Mouse (Mus musculus) cerebellum, postnatal 14 days (tissue): ENCODE data around the gene Inpp4a.

Experiments
- DNase-seq, 2 experiments: peaks; one replicate each; pipeline ENCODE4 v3.0.0; 2021; ENCODE audit warnings: mixed read lengths in 2 of 2

The Inpp4a gene

DNA sequence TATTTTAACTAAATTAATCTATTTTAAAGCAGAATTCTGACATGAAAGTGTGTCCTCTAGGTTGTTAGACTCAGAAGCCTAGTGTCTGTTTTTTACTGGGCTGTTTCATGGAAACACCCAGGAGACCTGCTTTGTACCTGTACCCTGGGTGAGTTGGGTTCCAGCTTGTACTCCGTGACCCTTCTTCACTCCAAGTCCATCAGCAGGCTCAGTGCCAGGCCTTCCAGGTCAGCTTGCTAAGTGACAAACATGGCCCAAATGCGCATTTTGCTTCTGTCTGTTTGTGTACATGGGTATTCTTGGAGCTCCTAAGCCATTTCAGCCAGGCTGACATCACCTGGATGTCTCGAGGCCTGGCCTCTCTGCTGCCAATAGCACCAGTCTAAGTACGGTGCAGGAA, 23.5 kb downstream of the Inpp4a start:
- DNase-seq: peak in 1 of 2 experiments; percentile 46

DNA sequence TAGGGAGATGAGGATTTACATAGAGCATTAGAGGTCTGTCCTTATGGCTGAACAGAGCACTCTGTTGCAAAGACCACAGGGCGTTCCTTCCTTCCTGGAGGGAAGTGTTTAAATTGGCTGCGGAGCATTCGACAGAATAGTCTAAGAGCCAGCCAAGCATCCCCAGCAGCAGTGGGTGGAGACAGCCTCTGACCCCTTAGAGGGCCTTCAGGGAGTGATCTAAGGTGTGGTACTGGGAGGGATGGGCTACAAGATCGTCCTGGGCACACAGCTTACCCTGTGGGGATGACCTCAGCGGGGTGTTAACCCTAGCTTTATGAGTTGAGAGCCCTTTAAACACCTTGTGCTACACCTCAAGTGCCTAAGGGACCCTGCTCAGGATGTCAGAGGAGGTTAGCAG, 24.9 kb downstream of the Inpp4a start:
- no peak for DNase-seq

DNA sequence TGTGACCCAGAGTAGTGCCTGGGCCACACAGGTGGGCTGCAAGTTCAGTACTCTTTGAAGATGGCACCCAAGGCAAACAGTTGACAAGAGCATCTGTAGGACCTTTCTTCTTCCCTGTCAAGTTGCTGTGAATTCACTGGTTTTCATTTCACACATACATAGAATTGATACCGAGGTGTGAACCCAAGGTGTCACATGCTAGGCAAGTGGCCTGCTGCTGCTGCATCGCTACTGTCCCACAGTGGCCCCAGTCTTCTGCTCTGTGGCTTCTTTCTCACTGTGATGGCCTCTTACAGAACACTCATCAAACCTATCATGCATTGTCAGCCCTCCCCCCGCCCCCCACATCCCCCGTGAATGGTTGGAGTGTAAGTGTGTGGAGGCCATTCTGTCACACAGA, 27.6 kb downstream of the Inpp4a start:
- no peak for DNase-seq

DNA sequence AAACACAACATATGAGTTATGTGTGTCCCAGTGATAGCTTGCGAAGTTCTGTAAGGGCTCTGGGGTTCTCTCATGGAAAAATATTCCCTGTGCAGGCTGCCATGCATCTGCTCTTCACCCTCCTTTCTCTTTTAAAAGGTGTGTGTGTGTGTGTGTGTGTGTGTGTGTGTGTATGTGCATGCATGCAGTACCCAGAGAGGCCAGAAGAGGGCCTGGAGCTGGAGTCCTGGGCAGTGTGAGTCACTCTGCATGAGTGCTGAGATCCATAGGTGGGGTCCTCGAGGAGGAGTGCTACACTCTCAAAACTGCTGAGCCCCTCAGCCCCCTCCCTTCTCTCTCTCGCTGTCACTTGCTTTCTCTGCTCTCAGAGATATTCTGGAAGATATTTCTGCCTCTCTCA, 29.5 kb downstream of the Inpp4a start:
- DNase-seq: peak in 1 of 2 experiments; percentile 44

DNA sequence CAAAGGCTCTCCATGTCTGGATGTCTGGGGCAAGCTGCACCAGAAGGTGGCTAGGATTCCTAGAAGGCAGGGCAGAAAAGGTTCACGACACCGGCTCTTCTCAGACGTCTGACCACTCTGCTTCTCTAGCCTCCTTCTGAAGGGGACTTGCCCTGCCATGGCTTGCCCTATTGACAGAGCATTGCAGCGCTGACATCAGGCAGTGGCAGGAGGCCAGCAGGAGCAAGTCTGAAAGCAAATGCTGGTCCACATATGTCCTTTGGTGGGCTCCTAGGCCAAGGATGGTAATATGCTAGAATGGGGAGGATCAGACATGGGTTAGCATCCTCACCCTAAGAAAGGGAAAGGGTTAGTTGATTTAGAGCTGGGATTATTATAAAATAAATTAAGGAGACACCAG, 30.2 kb downstream of the Inpp4a start:
- DNase-seq: peak in 1 of 2 experiments; percentile 62

DNA sequence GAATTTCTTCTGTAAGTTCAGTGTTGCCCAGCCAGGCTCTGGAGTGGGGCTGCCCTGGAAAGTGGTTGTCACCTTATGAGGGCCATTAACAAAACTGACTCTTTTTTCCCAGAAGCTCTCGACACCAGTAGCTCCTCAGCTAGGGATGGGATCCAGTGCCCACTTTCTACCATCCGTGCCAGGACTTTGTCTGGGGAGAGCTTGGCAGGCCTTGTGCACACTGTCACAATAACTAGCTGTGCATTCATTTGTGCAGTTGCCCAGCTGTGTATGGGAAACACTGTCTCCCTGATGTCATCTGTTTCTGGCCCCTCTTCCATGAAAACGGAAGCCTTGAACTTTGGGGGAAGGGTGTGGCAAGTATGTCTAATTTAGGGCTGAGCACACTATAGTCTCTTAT, 33.1 kb downstream of the Inpp4a start:
- peak; percentile 70 to 72 for DNase-seq

DNA sequence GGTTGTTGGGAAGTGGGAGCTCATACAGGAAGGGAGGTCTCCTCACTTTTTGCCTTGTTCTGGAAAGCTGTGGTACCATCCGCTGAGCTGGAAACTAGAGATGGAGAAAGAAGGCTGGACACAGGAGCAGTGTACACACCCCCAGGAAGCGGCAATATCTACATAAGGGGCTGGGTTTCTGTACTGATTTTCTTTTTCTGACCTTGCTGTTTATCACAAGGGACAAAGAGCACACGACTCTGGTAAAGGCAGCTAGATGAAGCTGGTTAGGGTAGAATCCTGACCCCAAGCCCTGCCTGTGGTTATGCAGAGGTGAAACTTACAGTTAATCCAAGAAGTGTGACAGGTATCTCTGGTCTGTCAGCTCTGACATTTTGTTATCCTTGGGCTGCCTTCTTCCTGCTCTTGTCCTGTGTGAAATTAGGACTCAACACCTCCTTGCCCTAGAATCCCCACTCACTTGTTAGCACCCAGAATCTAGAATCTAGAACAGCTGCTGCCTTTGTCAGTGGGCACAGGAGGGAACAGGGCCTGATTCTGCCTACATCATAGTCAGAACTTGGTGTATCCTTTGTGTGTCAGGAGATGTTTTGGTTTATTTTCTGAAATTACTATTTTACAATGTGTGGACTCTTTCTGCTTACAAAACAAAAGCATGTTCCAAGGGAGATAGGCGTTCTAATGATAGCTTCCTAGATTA, 34.2 kb downstream of the Inpp4a start:
- DNase-seq: no peak

DNA sequence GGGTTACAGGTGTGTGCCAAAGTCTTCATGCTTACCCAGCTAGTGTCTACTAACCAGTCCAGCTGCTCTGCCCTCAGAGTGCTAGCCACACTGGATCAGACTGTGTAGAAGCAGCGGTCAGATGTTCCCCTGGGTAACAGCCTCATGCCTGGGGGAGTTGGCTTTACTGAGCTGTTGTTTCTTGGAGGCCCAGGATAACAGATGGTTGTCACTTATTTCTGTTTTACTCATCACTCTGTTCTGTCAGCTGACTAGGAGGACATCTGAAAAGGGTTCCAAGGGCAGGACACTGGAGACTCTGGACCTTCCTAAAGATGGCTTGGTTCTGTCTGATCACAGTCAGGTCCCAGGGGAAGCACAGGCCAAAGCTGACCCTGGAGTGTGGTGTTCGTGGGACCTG, 36.4 kb downstream of the Inpp4a start:
- no peak for DNase-seq

DNA sequence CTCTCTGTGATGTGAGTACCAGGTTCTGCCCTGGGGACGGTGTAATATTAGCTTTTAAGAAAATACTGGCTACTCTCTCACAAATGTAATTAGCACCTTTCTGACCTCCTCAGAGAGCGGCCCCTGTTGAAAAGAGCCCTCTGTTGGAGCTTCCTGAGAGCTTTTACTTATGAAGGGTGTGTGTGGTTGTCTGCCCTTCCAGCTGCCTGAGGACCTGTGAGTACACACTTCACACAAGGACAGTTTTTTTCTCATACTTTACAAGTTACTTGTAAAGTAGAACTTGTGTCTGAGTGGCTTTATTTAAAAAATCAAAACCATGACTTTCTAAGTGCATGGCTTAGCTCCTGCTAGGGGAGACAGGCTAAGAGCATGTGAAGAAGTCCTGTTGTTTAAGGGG, 37.1 kb downstream of the Inpp4a start:
- no peak for DNase-seq

DNA sequence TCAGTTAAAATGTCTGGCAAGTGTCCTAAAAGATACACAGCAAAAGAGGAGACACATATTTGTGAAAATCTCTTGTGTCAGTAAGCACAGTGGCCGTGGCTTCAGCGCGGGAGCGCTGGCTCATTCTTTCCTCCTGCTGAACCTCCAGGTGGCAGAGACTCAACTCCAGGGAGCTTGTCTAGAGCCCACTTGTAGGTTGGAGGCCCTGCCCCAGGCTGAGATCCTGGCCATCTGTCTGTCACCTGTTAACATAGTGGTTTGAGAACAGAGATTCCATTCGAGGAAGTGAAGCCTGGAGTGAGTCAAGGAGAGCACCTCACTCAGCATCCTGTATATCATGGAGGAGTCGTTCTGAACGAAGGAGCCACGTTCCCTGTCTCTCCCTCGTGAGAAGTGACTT, 37.6 kb downstream of the Inpp4a start:
- no peak for DNase-seq

DNA sequence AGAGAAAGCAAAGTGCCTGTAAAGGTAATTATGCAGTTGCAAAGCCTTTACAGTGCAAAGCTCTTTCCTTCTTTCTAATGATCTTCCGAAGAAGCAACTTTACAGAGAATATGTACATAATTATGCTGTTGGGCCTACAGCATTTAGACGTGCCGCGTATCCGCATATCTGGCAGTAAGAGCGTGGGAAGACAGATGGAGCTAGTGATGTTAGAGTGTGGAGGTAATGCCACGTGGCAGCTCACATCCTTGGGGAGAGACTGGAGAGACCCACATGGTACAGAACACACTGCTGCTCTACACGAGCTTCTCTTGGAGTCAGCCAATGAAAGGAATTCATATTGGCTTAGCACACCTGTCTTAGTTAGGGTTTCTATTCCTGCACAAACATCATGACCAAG, 39.5 kb downstream of the Inpp4a start:
- no peak for DNase-seq

DNA sequence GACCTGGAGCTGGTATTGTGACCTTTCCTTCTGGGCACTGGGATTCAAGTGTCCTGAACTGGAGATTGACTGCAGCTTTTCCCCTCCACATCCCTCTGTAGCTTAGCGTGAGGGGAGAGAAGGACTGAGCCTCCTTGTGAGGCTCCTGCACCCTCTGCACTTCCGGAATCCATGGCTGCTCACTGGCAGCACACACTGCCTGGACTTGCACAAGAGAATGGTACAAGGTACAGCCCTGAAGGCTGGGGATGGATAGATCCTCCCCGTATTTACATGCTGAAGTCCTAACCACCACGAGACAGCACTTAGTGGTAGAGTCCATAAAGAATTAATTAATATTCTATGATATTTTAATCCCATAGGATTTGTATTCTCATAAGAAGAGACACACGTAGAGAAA, 41.7 kb downstream of the Inpp4a start:
- DNase-seq: no peak

DNA sequence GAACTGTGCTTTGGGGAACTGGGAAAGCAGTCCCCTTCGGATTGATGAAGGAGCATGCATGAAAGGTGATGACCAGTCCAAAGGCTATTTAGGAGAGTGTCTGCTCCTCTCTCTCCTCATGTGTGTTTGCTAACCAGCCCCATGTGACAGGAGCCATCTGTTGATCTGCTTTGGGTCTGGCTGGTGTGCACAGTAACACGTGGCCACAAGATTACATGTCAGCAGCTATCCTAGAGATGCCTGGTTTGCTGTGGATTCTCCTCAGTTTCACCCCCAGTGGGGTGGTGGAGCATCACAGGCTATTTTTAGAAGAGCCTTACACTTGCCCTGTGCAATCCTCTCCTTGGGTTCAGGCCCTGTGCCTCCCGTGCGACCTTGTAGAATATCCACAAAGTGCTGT, 42.2 kb downstream of the Inpp4a start:
- DNase-seq: peak; percentile 74 to 78

DNA sequence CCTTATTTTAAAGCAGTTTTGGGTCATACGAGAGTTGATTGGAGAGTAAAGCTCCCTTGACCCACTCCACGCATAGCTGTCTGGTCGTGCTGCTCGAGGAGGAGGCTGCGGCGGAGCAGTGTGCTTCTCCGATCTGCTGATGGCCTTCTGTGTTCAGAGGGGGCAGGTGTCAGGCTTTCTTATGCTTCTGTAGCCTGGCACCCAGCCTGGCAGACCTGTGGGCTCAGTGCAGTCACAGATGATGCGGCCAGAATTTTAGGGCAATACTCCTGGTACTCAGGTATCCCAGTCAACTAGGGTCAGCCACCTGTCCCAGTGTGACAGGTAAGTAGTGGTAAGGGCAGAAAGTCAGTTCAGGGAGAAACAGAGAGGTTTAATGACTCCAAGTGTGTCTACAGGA, 42.9 kb downstream of the Inpp4a start:
- DNase-seq: peak in 1 of 2 experiments; percentile 47

DNA sequence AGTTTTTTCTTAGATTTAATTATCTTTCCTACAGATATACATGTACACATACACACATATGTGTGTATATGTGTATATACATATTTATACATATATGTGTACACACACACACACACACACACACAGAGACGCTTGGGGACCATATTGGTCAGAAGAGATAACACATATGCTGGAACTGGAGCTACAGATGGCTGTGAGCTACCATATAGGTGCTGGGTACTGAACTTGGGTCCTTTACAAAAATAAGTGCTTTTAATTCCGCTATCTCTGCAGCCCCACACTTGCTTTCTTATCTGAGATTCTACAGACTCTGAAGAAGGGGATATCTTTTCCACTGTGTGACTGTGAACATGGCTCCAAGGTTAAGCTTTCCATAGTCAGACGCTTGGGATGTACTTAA, 43.6 kb downstream of the Inpp4a start:
- DNase-seq: no peak

DNA sequence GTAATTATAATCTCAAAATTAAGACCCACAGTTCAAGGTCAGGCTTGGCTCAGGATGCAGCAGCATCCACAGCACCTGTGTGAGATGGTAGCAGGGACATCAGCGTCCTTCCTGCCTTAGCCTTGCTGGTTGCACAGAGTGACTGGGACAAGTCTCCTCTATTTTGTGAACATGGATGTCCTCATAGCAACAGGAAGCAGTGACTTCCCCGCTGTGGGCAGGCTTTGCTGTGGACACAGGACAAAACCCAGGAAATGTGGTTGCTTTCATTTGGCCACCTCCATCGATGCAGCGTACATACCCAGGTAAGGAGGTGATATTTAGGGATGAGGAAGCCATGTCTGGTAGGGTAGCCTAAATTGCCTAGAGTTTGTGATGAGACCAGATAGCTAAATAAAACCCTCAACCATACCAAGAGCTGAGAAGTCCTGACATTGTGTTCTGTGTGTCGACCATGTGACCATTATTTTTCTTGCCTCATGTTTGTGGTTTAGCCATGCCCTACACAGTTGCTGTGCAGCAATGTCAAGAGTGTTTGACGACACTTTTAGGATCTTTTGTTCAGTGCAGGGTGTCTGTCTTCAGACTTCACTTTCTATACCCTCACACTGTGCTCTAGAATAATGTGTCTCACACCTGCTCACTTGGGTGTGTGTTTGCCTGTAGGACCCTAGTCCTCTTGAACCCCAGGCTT, 44.7 kb downstream of the Inpp4a start:
- no peak for DNase-seq

DNA sequence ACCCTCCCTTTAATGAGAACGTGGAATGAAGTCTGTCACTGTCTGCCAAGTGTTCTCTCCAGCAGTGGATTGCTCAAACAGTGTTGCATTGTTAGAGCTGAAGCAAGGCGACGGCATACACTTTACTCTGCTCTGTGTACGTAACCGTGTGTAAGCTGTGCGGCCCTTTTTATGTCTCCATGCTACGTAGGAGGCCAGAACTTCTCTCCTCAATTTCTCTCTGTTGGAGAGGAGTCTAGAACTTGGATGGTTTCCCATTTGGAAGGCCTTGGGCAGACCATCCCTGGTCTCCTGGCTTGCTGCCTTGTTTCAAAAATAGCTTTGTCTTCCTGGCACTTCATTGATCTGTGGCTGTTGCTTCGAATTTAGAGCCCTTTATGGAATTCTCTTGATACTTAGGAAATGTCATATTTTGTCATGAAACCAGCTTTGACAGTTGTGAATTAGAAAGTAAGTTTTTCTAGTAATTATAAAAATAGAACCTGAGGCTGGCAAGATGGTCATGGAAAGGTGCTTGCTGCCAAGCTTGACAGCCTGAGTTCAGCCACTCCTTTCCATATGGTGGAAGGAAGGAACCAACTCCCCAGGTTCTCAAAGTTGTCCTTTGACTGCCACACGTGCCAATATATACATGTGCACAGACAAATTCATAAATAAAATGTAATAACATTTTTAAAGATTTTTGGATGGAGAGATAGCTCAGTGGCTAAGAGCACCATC, 47.9 kb downstream of the Inpp4a start:
- DNase-seq: peak; percentile 86 to 93

DNA sequence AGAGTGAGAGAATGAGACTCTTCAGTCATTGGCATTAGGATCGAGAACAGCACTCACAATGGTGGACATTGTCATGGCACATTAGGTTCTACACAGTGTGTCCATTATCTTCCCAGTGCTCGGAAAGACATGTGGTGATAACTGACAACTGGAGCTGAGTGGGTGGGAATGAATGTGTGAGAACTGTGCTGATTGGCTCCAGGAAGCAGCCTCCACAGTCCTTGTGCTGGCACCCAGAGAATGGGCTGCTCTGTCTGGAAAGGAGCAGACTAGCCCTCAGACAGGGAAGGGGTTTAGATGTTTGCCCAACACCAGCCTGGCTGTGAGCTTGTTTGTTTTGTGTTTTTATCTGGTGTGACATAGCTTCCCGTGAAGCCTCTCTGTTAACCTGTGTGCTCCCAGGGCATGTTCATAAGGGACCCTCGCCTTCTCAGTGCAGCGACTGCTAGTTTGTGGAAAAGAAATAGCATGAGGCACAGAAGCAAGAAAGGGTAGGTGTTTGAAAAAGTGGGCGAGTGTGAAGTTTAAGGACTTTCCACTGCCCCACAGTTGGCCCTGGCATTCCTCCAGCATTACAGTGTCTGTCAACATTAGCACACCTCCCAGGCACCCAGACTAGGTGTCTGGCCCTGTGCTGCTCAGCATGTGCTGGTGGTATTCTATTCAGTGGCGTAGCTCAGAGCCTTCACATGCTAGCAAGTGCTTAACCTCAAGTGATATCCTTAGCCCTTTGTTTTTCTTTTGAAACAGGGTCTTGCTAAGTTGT, 51.4 kb downstream of the Inpp4a start:
- no peak for DNase-seq

DNA sequence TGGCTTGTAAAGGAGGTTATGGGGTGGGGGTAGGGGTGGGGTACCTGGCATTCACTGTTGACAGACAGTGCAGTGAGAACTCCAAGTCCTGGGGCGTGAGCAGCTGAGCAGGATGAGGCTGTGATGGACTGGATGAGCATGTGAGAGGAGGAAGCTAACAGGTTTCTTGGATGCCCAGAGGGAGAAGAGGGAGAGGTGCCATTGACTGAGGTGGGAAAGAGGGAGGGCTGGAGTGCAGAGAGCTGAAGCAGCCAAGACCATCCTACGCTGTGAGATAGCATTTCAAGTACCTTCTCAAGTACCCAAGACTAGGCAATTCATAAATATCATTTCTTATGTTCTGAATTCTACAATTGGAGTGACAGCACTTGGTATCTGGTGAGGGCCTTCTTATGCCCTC, 52.3 kb downstream of the Inpp4a start:
- DNase-seq: no peak

DNA sequence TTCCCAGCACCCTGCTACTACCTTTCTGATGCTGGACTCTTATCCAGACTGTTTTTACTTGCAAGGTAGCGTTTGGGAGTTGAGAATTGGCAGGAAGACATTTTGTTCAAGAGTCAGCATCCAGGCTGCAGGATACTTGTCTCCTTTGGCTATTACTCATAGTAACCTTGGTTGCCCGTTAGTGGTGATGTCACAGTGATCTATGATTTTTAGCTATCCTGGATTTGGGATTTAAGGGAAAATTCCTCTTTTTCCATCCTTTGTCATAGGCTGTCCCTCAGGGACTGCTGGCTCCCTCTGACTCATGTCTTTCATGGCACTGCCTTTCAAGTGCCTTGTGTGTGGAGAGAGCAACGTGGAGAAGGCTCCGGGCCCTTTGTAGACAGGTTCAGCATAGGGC, 53.8 kb downstream of the Inpp4a start:
- no peak for DNase-seq

DNA sequence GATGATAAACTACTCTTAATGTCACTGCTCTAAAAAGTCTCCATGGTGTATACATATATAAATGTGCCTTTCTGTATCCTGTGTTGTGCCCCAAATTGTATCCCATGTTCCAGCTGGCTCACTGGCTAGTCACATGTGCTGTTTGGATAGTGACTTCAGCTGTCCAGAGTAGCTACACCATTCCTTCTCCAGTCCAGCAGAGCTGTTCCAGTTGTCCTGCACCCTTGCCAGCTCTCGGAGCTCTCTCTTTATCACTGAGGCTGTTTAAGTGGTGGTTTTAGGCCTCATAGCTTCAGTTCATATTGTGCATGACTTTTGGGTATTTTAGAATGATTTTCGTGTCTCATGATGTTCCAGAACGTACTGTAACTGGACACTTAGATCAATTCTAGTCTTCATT, 55.8 kb downstream of the Inpp4a start:
- DNase-seq: no peak

DNA sequence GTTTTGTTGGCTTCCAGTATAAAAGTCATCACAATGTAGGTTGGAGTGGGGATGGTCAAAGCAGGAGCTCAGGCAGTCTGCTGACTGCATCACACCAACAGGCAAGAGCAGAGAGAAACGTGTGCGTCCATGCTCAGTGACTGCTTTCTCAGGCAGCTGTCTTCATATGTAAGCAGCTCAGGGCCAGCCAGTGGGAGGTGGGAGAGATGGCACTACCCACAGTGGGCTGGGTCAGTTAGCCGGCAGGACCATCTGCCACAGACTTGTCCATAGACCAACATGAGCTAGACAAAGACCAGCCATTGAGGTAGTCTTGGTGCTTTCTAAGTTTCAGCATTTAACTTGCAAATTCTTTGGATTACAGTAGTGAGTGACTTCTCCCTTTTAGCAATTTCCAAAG, 56.6 kb downstream of the Inpp4a start:
- DNase-seq: peak; percentile 70 to 71

DNA sequence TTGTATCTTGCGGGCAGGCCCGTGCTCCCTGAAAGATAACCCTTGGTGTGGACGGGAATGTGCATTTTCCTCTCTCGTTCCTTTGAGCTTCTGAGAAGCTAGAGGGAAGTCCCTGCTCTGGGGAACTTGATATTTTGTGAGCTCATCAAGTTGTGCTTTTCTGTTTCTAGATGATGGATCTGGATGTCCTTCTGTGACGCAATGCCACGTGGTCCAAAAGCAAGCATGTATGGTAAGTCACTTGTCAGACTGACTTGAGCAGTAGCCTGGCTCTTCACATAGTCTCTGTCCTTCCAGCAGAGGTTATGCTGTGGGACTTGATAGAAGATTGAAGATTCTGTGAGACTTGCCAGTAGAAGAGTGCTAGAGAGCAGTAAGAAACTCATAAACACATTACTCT, 57.5 kb downstream of the Inpp4a start:
- no peak for DNase-seq
